Mouse (Mus musculus) forebrain, embryonic 14.5 days (tissue): ENCODE measurements at regions not wholly inside any gene's neighbourhood (a gene's known extent, or its start where the extent isn't known, plus 50 kb on each side); places are given as distances from the start of the nearest gene placed in this dataset.

ENCODE experiments used
- ATAC-seq: fragments of 200-750 bp; cut with Nextera tagmentation; 2 replicates; pipeline ENCODE4 v1.8.0; 2017; ENCODE audit warnings: mild to moderate bottlenecking, moderate library complexity
- DNase-seq: peaks from one replicate; pipeline ENCODE4 v3.0.0-alpha.2; 2015; ENCODE audit warnings: low spot score
- H3K27ac ChIP-seq: fragments of 300-500 bp; sonication (generic); 2 replicates; pipeline ENCODE4 v1.5.1; 2014; ENCODE audit warnings: low read depth, mild to moderate bottlenecking, control low read depth, low read length, moderate library complexity
- H3K27me3 ChIP-seq: fragments of 300-500 bp; sonication (generic); replicated peaks from 2 replicates; pipeline ENCODE4 v1.6.1; 2014; ENCODE audit warnings: low read length, control low read depth, mixed read lengths; ENCODE audit not compliant: control insufficient read depth, insufficient read depth
- H3K36me3 ChIP-seq: fragments of 300-500 bp; sonication (generic); 2 replicates; pipeline ENCODE4 v1.6.1; 2014; ENCODE audit warnings: low read length, control low read depth; ENCODE audit not compliant: control insufficient read depth, insufficient read depth
- H3K4me1 ChIP-seq: fragments of 300-500 bp; sonication (generic); 2 replicates; pipeline ENCODE4 v1.6.1; 2014; ENCODE audit warnings: antibody characterized with exemption, low read length, control low read depth; ENCODE audit not compliant: control insufficient read depth, insufficient read depth
- H3K4me2 ChIP-seq: fragments of 300-500 bp; sonication (generic); 2 replicates; pipeline ENCODE4 v1.6.1; 2014; ENCODE audit warnings: mild to moderate bottlenecking, control low read depth, low read length
- H3K4me3 ChIP-seq: fragments of 300-500 bp; sonication (generic); 2 replicates; pipeline ENCODE4 v1.5.1; 2014; ENCODE audit warnings: low read depth, low read length, control low read depth
- H3K9ac ChIP-seq: fragments of 300-500 bp; sonication (generic); 2 replicates; pipeline ENCODE4 v1.6.1; 2014; ENCODE audit warnings: mild to moderate bottlenecking, low read length, control low read depth, moderate library complexity
- H3K9me3 ChIP-seq: fragments of 300-500 bp; sonication (generic); replicated peaks from 2 replicates; pipeline ENCODE4 v1.6.1; 2016; ENCODE audit warnings: low read length, control low read depth, mixed read lengths; ENCODE audit not compliant: control insufficient read depth
- WGBS: fragments of 180-500 bp; shearing (Covaris S2); extraction: QIAGEN DNeasy Blood & Tissue Kit; methylation state at CpG from one replicate; pipeline ENCODE4 v1.1.7; 2014; 5-methylcytosine and 5-hydroxymethylcytosine counted together

DNA sequence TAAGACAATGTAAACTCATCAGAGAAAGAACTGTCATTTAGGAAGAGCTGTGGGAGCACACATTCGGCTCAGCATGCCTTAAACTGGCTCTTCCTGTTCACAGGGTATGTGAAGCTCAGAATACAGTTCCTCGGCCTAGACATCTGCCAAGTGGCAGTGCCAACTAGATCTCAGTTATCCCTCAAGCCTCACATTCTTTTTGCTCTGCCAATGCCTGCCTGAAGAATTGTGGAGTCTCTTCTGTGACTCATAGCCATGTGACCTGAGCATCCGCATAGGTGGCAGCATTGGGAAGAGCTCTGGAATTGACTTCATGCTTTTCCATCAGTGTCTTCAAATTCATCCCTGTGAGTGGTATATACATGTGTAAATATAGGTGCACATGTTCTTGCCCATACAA, 59.7 kb downstream of the Prlhr start:
- no peak overlapping the region for H3K4me2 ChIP-seq
- H3K4me3 ChIP-seq = no peak overlapping the region
- H3K9ac ChIP-seq = no peak overlapping the region
- 87% methylated on average over 3 of the region's 3 CpGs for WGBS
- DNase-seq = no peak
- no peaks in the 10 kb centered on the region for H3K27me3 ChIP-seq
- no peak for ATAC-seq
- H3K27ac ChIP-seq = no peak overlapping the region
- H3K36me3 ChIP-seq = no peaks in the 10 kb centered on the region
- H3K9me3 ChIP-seq = no peaks in the 10 kb centered on the region
- no peaks in the 10 kb centered on the region for H3K4me1 ChIP-seq

DNA sequence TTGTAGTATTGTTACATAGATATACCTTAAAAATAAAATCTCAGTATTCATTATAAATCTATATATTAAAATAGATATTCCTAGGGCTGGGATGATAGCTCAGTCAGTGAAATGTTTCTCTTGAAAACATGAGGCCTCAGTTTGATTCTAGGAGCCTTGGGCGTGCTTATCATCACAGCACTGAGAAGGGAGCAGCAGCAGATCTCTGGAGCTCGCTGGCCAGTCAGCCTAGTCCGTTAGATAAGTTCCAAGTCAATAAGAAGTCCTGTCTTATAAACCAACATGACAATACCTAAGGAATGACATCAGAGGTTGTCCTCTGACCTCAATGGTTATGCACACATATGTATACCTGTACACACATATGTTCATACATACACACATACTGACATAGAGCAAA, 68.7 kb downstream of the Prlhr start:
- H3K9ac ChIP-seq = no peak overlapping the region
- H3K4me2 ChIP-seq = no peak overlapping the region
- H3K4me1 ChIP-seq = 0 out of 2 replicates have a peak, but pooled peaks cover 3% of the 10 kb centered on the region
- DNase-seq = no peak
- no peak overlapping the region for H3K27ac ChIP-seq
- H3K36me3 ChIP-seq = no peaks in the 10 kb centered on the region
- no peaks in the 10 kb centered on the region for H3K9me3 ChIP-seq
- WGBS = 84% methylated on average over 3 of the region's 3 CpGs
- no peak for ATAC-seq
- H3K4me3 ChIP-seq = no peak overlapping the region
- H3K27me3 ChIP-seq = no peaks in the 10 kb centered on the region

DNA sequence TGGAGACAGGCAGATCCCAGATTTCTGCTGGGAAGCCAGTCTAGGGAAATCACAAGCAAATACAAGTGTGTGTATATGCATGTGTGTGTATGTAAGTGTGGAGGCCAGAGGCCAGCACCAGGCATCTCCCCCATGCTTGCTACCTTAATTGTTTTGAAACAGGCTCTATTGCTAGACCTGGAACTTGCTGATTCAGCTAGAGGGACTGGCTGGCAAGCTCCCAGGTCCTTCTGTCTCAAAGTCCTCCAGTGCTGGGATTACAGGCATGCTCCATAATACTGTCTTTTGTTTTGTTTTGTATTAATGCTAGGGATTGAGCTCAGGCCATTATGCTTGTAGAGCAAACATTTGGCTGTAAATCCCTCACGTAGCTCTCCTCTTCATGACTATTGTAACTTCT, 70.4 kb downstream of the Prlhr start:
- Histone ChIP-seq H3K9me3 (no peaks in the 10 kb centered on the region), H3K4me3 (no peak overlapping the region), H3K27me3 (no peaks in the 10 kb centered on the region), H3K36me3 (no peaks in the 10 kb centered on the region), H3K9ac (no peak overlapping the region), H3K4me2 (no peak overlapping the region), H3K4me1 (0 out of 2 replicates have a peak, but pooled peaks cover 3% of the 10 kb centered on the region), H3K27ac (no peak overlapping the region)
- no peak for ATAC-seq
- WGBS = 17% methylated on average over 1 of the region's 1 CpGs
- DNase-seq = peak; percentile 51

DNA sequence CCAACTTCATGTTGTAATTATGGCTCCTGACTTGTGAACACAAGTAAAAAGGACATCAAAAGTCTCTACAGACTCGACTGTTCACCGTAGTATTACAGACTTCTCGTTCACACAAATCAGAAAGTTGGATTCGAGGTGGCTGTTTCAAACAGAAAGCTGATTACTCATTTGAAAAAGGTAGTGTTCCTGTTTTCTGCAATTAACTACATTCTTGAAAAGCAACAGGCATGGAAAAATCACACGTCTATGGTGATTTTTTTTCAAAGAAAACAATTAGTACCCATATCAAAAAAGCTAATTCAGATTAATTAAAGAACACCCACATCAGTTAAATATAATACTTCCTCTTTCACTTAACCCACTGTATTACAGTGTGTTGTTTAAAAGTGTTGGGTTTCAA, 71.5 kb downstream of the Prlhr start:
- ATAC-seq = no peak
- WGBS = 41% methylated on average over 5 of the region's 5 CpGs
- H3K9ac ChIP-seq = no peak overlapping the region
- 0 out of 2 replicates have a peak, but pooled peaks cover 3% of the 10 kb centered on the region for H3K4me1 ChIP-seq
- no peak overlapping the region for H3K27ac ChIP-seq
- H3K27me3 ChIP-seq = no peaks in the 10 kb centered on the region
- H3K4me2 ChIP-seq = no peak overlapping the region
- no peaks in the 10 kb centered on the region for H3K9me3 ChIP-seq
- H3K4me3 ChIP-seq = no peak overlapping the region
- no peak for DNase-seq
- no peaks in the 10 kb centered on the region for H3K36me3 ChIP-seq

DNA sequence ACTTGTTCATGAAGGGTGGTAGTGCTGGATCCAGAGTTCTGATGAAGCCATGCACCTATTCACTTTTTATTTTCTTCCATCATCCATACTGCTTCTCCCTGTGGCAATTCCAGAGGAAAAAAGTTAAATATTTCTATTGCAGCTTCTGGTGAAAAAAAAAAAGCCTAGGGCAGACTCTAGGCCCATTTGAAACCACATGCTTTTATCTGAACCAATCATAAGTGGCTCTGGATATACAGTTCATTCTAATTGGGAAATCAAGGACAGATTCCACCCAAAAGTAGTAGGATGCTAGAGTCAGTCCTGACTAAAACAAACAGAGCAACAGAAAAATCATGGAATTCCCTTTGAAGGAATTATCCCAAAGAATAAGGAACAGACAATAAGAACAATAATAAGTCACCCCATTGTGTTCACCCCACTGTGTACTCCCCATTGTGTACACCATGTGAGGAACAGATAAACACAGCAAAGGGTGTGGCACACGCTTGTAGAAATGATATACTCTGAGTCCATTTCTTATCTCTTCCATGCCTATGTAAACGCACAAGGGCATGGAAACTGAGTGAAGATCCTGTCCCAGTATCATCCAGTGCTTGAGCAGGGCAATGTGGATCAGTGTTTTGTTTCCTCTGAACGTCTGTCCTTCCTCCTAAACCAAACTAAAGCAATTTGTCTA, 81.4 kb downstream of the Prlhr start:
- ATAC-seq (no peak), DNase-seq (no peak)
- Histone ChIP-seq H3K27ac (no peak overlapping the region), H3K4me2 (no peak overlapping the region), H3K9ac (no peak overlapping the region), H3K36me3 (no peaks in the 10 kb centered on the region), H3K27me3 (no peaks in the 10 kb centered on the region), H3K4me3 (no peak overlapping the region), H3K4me1 (no peaks in the 10 kb centered on the region), H3K9me3 (no peaks in the 10 kb centered on the region)
- WGBS = 75% methylated on average over 3 of the region's 3 CpGs

DNA sequence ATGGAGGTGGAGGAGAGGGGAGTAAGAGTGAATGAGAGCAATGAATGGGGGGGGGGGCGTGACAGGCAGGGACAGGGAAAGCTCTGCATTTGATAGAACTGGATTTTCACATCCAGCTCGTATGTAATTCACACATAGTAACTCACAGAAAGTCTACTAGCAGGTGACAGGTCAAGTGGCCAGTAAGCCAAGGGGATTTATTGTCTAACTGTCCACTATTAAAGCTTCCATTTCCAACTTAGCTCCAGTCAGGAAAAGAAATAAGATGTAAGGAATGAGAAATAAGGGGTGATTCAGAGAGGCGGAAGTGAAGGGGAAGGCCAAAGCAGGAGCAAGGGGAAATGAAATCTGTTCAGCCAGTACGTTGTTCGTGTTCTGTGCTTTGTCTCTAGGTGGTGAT, 83.4 kb downstream of the Prlhr start:
- Histone ChIP-seq H3K4me1 (no peaks in the 10 kb centered on the region), H3K36me3 (no peaks in the 10 kb centered on the region), H3K9ac (no peak overlapping the region), H3K4me3 (no peak overlapping the region), H3K4me2 (no peak overlapping the region), H3K27me3 (no peaks in the 10 kb centered on the region), H3K9me3 (no peaks in the 10 kb centered on the region), H3K27ac (no peak overlapping the region)
- WGBS = 73% methylated on average over 5 of the region's 5 CpGs
- ATAC-seq (no peak), DNase-seq (no peak)

DNA sequence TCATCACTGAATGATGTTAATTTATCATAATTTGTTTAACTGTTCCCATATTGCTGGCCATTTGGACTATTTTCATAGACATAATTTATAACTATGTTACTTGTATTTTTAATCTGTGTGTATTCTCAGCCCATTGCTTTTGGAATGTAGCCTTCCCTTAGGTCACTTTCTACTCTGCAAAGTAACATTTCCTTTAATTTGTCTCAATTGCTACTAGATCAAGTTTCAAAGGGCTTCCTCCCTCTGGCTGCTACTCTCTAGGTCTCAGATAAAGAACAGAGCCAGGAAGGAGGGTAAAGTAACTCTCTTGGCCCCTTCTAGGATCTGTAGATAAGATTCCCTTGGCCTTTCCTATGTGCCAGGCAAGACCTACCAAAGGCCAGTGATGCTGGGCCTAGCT, 85.4 kb downstream of the Prlhr start:
- Histone ChIP-seq H3K36me3 (no peaks in the 10 kb centered on the region), H3K27me3 (no peaks in the 10 kb centered on the region), H3K9me3 (no peaks in the 10 kb centered on the region), H3K4me2 (no peak overlapping the region), H3K27ac (no peak overlapping the region), H3K4me3 (no peak overlapping the region), H3K9ac (no peak overlapping the region), H3K4me1 (no peaks in the 10 kb centered on the region)
- DNase-seq = no peak
- no peak for ATAC-seq

DNA sequence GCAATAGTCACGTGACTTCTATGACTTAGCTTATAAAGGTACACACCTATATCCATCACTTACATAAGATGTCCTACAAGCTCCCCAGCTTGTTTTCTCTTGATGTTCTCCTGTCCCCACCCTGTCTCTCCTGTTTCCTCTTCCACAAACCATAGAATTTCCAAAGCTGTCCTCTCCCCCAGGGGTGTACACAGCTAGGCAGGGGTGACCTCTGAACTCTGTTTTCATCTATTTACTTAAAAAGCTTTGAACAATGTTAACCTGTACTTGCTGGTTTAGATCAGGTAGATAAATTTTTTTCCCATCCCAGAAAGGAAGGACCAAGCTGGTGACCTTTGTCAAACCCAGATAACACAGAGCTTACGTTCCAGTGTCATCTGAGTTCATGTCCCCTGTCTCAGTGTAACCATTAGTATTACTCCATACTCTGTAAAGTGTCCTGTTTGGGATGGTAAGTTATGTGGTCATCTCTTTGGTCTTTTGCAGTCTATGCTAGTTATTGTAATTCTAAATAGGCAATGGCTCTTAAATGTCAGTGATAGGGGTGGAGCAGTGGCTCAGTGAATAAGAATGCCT, 89.0 kb downstream of the Prlhr start:
- ATAC-seq (no peak), DNase-seq (no peak)
- H3K27ac ChIP-seq = no peak overlapping the region
- H3K36me3 ChIP-seq = no peaks in the 10 kb centered on the region
- H3K4me1 ChIP-seq = no peaks in the 10 kb centered on the region
- H3K9ac ChIP-seq = no peak overlapping the region
- H3K9me3 ChIP-seq = no peaks in the 10 kb centered on the region
- H3K27me3 ChIP-seq = no peaks in the 10 kb centered on the region
- no peak overlapping the region for H3K4me3 ChIP-seq
- 90% methylated on average over 2 of the region's 2 CpGs for WGBS
- H3K4me2 ChIP-seq = no peak overlapping the region

DNA sequence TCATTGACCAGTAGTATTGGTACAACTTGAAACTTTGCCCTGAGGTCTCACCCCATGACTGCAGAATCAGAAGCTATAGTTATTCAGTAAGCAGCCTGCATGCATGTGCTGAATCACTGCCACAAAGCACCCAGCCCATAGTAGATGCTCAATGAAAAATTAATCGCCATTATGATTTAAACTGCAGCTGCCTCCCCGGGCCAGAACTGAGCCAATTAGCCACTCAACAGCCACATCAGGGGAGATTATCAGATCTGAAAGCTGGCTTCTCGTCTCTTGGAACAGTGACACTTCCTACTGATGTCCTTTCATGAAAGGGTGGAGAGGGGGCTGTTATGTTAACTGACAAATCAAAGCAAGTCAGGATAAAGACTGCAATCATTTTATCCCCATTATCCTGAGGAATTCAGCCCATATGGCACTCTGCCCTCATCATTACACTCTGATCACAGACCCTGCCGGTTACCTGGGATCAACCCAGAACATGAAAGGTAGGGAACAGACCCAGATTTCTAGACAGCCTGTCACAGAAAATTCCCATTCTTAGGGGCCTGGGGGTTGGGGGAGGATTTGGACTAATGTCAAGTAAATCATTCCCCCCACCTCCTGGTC, 104.0 kb downstream of the Prlhr start:
- peak; percentile 50; the same call in 1 of the 2 replicates for ATAC-seq
- peak; percentile 67 for DNase-seq

More for the DNA sequence above, 104.0 kb downstream of the Prlhr start:
- no peak overlapping the region for H3K9ac ChIP-seq
- H3K4me1 ChIP-seq = no peaks in the 10 kb centered on the region
- 17% methylated on average over 4 of the region's 4 CpGs for WGBS
- no peak overlapping the region for H3K4me2 ChIP-seq
- no peaks in the 10 kb centered on the region for H3K36me3 ChIP-seq
- H3K9me3 ChIP-seq = no peaks in the 10 kb centered on the region
- H3K27me3 ChIP-seq = no peaks in the 10 kb centered on the region
- H3K4me3 ChIP-seq = no peak overlapping the region
- H3K27ac ChIP-seq = no peak overlapping the region
